Mouse (Mus musculus) ZHBTc4 (cell line): ENCODE results near the gene Ilf3.
"Not testable (repeated sequence)": the region's sequence is repeated elsewhere in the genome, so short reads cannot be mapped to it uniquely, and the experiment has no call there.

Experiments used
- DNase-seq: peaks from one replicate; pipeline ENCODE4 v3.0.0-alpha.2; 2011; ENCODE audit warnings: low read depth, low spot score

Gene Ilf3

DNA sequence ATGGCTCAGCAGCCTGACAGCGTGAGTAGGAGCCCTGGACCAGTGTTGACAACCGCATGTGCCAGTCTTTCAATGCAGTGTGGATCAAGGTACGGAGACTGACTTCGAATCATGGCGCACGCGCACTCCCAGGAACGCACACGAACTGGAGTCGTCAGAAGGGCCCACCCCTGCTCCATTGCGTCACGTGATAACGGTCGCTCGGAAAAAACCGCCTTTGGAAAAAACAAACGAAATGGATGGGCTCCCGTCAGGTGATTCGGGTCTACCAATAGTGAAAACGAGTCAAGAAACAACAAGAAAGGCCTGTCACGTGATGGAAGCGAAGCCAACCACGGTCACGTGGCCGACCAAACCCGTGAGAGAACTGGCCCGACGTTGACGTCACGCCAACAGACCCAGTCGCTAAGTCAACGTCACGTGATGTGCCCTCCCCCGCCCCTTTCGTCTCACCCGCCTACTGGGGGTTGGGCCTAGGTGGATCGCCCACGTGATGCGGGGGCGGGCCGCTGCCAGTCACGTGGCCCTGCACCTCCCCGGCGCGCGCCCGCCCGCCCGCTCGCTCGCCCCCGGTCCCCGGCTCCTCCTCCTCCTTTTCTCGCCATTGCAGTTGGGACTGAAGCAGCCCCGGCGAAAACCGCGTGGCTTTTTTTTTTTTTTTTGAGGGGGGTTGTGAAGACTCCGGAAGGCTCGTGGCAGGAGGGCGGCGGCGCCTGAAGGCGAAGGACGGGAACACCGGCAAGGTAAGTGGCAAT lies at the start of gene Ilf3:
Gene Ilf3 (plus strand): TSS at position 515 of the 755 bp plus-strand sequence.
- peak; percentile 100 for DNase-seq

DNA sequence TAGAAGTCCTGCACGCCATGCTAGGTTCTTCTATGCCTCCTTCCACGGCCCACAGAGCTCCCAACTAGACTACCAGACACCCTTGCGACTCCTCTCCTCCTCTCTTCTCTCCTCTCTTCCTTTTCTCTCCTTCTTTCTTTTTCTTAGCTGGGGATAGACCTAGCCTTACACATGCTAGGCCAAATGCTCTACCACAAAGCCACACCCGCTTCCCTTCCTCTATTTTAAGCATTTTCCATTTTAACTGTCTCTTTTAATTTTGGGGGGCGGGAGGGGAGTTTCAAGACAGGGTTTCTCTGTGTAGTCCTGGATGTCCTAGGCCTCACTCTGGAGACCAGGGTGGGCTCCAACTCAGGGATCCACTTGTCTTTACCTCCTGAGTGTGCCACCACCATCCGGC lies 48.9 kb upstream of the Ilf3 start:
- DNase-seq, result no peak

DNA sequence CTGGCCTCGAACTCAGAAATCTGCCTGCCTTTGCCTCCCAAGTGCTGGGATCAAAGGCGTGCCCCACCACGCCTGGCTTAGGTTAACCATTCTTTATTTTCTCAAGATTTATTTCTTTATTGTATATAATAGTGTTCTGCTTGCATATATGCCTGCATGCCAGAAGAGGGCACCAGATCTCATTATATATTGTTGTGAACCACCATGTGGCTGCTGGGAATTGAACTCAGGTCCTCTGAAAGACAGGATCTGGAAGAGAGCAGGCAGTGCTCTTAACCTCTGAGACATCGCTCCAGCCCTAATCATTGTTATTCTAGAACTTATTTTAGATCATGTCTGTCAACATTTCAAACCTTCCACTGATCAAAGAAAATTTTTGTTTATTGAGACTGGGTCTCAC lies 48.2 kb upstream of the Ilf3 start:
- DNase-seq, result no peak

DNA sequence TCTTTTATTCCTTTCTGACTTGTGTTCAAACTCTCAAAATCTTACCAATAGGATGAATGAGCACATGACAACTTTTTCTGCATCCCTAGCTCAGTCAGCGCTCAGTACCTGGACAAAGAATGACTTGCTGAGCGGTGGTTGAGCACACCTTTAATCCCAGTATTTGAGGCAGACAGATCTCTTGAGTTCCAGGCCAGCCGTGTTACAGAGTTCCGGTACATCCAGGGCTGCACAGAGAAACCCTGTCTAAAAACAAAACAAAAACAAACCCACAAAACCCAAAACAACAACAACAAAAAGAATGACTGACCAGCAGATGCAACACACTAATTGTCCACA lies 47.4 kb upstream of the Ilf3 start:
- DNase-seq, result no peak

DNA sequence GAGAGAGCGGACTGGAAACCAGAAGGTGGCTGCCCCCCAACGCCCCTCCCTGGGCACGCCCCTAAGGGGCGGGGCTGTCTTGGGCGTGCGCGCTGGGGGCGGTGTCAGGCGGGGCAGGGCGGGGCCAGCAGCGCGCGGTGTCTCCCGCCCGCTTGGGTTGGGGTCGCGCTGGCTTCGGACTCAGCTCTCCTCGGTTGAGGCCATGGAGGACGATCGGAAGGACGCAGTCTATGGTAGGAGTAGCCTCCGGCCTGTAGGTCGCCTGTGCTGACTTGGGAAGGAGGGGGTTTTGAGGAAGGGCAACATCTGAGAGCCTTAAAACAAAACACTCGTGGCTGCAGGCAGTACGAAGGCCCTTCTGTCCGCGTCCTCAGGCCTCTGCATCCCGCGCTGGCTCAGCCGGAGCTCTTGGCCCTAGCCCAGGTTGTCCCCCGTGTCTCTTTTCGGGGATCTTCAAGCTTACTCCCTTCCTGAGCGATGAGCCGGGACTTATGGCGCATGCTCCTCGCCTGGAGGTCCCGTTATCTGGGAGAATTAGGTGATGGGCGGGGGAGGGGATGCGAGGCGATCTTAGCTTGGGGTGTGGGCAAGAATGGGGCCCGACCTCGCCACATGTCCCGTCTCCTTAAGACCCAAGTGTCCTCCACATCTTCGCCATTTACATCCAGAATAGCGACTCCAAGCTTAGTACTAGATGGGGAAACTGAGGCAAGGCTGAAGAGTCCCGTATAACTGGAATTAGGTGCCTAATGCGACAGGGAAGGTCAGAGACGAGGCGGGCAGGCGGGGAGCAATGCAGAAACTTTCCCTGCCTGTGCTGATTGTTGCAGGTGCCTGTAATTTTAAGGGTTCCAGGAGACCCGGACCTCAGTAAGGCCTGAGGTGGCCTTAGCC lies 46.8 kb upstream of the Ilf3 start, which contains the start of gene Slc44a2:
Gene Slc44a2 (plus strand): TSS at position 80 of the 894 bp plus-strand sequence.
- DNase-seq, result peak; percentile 91

DNA sequence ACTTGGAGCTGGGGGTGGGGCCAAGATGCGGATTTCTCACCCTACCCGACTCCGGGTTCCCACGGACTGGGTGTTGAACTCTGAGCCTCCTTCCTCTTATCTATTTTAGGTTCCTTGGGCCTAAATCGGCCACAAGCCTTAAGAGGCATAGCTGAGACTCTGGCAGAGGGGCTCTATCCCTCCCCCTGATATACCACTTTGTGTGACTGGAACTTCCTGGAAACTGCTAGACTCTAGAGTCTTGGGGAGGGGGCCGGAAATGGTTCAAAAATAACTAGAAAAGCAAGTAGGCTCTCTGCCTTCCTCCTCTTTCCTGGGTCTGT lies 46.2 kb upstream of the Ilf3 start:
- DNase-seq, result peak; percentile 56

DNA sequence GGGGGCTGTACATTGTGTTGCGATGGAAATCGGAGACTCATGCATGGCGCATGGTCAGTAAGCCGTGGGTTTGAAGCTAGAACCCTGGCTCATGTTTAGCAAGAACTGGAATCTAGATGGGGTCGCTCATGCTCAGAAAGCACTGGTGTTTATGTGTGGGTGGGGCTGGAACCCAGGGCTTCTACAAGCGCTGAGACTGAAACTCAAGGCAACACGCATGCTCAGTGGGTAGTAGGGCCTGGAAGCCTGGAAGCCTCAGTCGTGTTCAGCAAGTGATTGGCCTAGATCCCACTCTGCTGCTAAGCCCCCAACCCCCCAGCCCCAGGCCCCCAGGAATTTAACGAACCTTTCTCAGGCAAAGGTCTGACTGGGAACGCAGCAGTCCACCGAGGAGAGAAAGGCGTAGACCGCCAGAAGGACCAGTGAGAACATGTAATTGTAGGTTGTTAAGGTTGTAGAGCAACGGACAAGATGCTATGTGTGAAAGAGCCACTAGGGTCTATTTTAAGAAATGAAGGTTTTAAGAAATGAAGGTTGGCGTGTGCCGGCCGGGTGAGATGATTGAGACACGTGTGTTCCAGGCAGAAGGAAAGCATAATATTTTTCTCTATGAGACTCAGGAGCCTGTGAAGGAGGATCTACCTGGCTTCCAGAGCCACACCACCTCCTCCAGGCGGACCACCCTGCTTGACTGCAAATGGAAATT lies 45.3 kb upstream of the Ilf3 start:
- peak; percentile 53 for DNase-seq

DNA sequence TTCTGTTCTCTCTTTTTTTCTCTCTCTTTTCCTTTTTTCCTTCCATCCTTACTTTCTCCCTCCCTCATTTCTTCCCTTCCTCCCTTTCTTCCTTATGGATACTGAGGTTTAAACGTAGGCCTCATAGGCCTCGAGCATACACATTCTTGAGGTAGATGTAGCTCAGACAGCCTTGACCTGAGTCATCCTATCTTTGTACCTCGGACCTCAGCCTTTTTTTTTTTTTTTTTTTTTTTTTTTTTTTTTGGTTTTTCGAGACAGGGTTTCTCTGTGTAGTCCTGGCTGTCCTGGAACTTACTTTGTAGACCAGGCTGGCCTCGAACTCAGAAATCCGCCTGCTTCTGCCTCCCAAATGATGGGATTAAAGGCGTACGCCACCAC lies 44.8 kb upstream of the Ilf3 start:
- not testable (repeated sequence) for DNase-seq

DNA sequence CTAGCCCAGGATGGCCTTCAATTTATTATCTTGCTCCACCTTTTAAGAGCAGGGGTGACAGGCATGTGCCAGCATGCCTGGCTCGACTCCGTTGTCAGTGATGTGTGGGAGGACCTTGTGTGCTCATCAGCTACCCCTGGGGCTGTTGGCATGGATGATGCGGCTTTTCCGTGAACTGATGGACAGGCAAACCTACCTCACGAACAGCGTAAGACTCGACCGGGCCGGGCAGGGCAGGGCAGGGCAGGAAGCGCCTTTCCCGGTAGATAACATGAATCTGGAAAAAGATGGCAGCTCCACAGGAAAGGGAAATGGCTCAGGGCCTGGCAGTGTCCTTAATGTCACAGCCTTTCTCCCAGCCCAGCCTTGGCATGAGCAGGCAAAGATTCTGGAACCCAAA lies 43.4 kb upstream of the Ilf3 start:
- DNase-seq, result no peak

DNA sequence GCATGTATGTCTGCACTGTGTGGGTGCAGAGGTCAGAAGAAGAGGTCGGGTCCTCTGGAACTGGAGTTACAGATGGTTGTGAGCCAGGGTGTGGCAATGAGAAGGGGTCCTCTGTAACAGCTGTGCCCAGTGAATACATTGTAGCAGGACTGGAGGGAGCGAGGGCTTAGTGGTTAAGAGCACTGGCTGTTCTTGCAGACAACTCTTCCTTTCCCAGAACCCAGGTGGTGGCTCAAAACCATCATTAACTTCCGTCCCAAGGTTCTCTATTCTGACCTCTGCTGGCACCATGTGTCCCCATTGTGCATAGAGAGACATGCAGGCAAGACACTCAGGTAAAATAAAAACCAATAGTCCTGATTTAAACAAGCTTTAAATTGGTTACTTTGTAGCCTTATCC lies 40.1 kb upstream of the Ilf3 start:
- no peak for DNase-seq

DNA sequence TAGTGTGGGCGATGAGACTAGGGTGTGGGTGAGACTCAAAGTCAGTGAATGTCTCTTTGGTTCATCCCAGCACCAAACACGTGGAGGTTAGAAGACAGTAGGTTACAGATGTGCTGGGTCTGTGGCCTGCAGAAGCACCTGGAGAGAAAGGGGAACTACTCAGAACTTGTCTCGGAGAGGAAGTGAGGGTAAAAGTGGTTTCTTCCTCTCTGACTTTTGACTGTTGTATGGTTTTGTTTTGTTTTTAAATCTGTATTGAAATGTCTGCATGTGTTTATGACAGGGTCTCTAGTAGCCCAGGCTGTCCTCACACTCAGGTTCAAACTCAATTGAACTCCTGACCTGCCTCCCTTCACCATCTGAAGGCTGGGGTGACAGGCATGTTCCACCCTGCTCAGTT lies 39.6 kb upstream of the Ilf3 start:
- DNase-seq, result no peak

DNA sequence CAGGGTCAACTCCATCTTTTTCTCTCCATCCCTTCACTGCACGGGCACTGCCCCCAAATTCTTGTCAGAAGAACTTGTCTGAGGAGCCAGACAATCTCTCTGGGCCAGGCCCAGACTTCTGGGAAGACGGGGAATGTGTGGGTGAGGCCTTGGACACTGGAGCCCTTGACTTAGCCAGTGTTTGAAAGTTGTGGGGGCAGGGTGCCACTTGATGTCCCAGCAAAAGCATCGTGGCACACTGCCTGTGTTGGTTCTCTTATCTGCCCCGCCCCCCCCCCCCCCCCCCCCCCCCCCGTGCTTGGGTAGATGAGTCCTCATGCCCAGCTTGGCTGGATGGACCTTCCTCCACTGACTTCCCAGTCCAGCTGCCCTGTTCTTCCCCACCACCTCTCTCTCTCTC lies 38.6 kb upstream of the Ilf3 start:
- DNase-seq, result no peak

DNA sequence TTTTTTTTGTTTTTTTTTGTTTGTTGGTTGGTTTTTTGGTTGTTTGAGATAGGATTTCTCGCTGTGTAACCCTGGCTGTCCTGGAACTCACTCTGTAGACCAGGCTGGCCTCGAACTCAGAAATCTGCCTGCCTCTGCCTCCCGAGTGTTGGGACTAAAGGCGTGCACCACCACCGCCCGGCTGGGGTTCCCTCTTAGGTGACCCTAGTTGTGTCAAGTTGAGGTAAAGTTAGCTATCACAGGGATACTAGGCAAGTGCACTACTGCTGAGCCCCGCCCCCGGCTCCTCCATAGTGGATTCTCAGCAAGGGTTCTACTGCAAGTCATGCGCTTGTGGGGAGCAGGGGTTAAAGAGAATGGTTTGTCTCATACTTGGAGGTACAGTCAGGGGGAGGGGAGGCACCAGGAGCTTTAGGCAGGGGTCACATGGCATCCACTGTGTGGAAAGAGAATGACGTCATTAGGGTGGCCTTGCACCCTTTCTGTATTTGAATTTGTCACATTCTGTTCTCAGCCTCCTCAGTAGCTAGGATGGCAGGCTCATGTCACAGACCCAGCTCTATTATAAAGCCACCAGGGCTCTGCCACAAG lies 37.9 kb upstream of the Ilf3 start:
- no peak for DNase-seq

DNA sequence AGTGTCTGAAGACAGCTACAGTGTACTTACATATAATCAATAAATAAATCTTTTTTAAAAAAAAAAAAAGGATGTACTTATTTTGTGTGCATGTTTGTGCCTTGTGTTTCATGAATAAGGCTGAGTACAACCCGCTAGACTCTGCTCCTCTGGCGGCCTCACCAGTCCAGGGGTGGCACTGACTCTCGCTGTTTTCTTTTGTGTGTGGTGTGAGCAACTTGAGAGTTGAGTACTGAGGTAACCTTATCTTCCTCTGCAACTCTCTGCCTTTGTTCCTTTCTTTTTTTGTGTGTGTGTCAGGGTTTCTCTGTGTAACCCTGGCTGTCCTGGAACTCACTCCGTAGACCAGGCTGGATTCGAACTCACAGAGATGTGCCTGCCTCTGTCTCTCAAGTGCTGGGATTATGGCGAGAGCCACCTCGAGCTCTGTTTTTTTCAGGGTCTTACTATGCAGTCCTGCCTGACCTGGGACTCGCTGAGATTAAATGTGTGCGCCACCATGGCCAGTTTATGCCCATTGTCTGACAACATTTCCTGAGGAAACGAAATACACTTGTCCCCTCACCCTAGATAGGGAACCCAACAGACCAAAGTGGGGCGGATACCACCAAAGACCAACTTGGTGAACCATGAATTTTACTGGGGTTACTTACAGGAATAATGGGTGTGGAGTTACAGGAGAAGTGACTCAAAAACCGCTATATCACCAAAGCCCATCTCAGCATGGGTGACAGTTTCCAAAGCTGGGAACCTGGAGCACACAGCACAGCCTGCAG lies 36.1 kb upstream of the Ilf3 start:
- no peak for DNase-seq

DNA sequence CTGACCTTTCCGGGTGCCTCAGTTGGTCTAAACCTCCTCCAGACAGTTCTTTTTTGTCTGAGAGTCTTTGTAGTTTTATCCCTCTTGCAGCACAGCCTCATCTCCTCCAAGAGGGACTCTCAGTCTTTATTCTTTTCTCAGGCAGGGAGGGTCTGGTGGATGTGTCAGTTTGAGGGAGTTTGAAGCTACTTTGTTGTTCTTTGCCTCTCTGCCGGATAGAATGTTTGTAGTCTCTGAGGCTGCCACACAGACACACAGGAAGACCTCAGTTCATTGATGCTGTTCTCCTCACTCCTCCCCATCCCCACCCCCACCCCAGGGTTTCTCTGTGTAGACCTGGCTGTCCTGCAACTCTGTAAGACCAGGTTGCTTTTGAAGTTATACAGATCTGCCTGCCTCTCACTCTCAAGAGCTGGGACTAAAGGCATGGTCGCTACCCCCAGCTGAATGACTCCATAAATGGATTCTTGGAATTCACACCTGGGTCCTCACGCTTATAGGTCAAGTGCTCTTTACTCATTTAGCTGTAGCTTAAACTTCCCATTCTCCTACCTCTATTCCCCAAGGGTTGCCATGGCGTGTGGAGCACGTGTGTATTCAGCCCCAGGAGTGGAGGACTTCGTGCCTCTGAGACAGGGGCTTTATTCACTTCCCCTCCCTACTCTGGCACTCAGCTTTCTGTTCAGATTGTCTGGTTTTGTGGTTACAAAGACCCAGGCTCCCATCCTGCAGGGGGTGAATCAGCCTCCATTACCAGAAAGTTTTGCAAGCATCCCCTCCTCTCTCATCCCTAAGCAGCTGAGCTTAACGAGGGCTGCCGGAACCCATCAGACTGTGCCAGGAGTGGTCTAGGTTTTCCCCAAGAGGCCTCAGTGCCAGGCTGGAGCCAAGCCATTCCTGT lies 35.3 kb upstream of the Ilf3 start:
- DNase-seq, result no peak

DNA sequence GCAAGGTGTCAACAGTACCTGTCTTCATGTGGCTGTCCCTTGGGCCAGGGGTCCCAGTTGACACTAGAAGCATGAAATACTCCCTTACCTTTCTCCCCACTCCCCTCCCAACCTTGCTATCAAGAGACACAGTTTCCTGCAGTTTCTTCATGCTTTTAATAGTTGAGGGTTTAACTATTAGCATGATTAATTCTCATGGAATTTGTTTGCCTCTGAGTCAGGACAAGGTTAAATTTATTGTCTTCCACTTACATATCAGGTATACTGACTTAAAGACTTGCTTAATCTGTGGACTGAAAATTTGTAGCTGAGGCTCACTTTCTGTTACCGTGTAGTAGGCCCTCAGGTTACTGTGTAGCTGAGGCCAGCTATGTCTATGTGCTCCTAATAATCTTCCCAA lies 34.1 kb upstream of the Ilf3 start:
- no peak for DNase-seq

DNA sequence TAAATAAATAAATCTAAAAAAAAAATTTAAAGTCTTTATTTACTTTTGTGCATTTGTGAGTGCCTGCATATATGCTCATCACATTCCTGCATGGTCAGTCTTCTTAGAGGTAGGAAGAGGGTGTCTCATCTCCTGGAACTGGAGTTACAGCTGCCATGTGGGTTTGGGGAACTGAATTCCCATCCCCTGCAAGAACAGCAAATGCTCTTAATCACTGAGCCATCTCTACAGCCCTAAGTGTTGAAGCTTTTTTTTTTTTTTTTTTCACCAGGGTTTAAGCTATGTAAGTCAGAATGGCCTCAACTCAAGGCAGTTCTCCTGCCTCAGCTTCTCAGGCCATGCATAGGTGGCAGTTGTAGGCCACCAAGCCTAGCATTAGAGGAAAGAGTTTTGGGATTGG lies 32.9 kb upstream of the Ilf3 start:
- no peak for DNase-seq

DNA sequence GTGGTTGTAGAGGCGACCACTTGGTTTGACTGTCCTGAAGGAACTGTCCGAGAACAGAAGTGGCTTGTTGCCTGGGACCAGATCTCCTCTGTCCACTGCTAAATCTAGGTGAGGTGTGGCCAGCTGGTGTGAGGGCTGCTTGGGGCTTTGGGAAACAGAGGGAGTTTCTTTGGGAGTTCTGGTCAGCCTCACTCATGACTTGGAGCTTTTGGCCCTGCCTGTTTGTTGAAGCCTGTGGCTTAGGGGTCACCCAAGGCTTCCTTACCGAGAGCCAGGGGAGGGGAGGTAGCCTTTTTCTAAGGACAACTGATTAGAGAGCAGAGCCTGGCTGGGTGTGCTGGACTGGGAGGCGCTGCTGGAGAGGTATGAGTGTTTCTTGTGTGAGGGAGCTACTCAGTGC lies 32.3 kb upstream of the Ilf3 start:
- DNase-seq, result no peak

DNA sequence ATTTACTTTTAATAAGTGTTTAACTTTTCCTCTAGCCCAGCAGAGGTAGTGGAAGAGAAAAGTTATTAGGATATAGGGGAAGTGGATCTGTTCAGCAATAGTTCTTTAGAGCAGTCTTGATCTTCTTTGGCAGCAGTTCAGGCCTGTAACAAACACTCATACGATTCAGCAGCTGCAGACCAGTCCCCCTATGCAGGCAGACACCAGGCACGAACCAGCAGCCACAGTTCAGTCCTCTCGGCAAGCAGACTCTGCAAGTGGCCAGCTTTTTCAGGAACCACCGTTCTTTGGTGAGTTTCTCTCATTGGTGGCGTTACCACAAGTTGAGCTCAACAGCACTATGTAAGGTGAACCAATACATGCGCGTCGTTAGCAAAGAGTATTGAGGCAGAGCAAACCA lies 31.2 kb upstream of the Ilf3 start:
- no peak for DNase-seq

DNA sequence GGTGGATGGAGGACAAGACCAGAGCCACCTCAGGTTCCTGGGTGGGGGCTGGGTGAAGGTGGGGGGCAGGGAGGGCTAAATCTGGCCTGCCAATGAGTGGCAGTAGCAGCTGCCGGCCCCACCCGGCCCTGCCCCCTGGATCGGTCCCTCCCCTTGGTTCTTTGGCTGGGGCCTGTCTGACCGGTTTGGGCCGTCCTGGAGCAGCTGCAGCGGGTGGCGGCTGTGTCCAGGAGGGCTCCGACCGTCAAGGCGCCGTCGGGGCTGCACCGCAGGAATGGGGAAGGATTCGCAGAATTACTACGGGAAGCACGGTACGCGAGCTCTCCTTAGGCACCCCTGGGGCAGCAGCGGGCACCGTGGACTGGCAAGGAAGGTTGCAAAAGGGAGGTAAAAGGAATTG lies 30.0 kb upstream of the Ilf3 start:
- peak; percentile 70 for DNase-seq
